Mouse (Mus musculus) spleen, adult 2 months (tissue): ENCODE results near the gene Topors. TPM values are rescaled to one million over a fixed set of nuclear protein-coding genes. Genes with fewer than 3 reads are reported as not detected.

ENCODE experiments used
- DNase-seq, 2 experiments: peaks; one replicate each; pipeline versions ENCODE4 v3.0.0 to v3.0.0-alpha.2; 2012 to 2021; ENCODE audit warnings: low spot score in 2 of 2, low read depth in 1 of 2
- H3K27ac ChIP-seq: fragments of 200-500 bp; 2 replicates; pipeline ENCODE4 v1.5.1; 2012; ENCODE audit warnings: low read length, inconsistent platforms; ENCODE audit not compliant: insufficient read depth
- H3K27me3 ChIP-seq: fragments of 200-500 bp; 2 replicates; pipeline ENCODE4 v1.6.1; 2012; ENCODE audit warnings: mild to moderate bottlenecking, moderate library complexity, low read length, inconsistent platforms; ENCODE audit not compliant: control insufficient read depth, insufficient read depth
- H3K36me3 ChIP-seq: fragments of 200-500 bp; 2 replicates; pipeline ENCODE4 v1.6.1; 2012; ENCODE audit warnings: mild to moderate bottlenecking, low read length, inconsistent platforms; ENCODE audit not compliant: control insufficient read depth, insufficient read depth
- H3K4me1 ChIP-seq: fragments of 200-500 bp; 2 replicates; pipeline ENCODE4 v1.6.1; 2011; ENCODE audit warnings: inconsistent platforms; ENCODE audit not compliant: control insufficient read depth, insufficient read depth, insufficient read length
- H3K4me3 ChIP-seq: fragments of 200-500 bp; 2 replicates; pipeline ENCODE4 v1.5.1; 2011; ENCODE audit warnings: mild to moderate bottlenecking, inconsistent platforms; ENCODE audit not compliant: insufficient read depth, insufficient read length; ENCODE audit errors: extremely low read depth
- CTCF ChIP-seq: fragments of 200-500 bp; IDR thresholded peaks from 2 replicates; pipeline ENCODE4 v1.5.1; 2011; ENCODE audit warnings: mild to moderate bottlenecking, inconsistent platforms; ENCODE audit not compliant: insufficient read depth, insufficient read length, insufficient replicate concordance; ENCODE audit errors: extremely low read depth
- POLR2A ChIP-seq: fragments of 200-500 bp; IDR thresholded peaks from 2 replicates; pipeline ENCODE4 v1.6.1; 2011; ENCODE audit warnings: low read depth, low read length, inconsistent platforms
- WGBS: fragments of 180-500 bp; shearing (Covaris S2); methylation state at CpG from one replicate; pipeline ENCODE4 v1.1.7; 2018; 5-methylcytosine and 5-hydroxymethylcytosine counted together
- polyA plus RNA-seq: library from polyadenylated mRNA; depleted of rRNA; stranded (reverse); fragments of >200 nt; gene quantifications from 2 replicates; pipeline ENCODE4 v1.2.3, GENCODE M21; 2012

Topors gene
- polyA plus RNA-seq, 1 experiment, result 2.5 TPM

DNA sequence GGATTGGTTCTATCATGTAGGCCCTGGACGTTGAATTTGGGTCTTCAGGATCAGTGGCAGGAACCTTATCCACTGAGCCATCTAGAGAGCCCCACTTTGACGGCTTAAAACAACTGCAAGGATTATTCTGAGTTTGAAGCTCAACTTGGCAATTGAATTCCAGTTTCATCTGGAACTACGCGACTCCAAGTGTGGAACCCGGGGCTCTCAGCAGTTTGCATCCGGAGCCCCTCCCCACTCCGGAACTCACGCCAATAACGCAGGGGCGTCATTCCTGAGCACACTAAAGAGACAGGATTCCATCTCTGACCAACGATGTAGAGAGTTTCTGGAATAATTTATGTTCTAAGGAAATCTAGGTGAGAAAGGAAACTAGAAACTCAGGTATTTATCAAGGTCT lies 42.5 kb downstream of the Topors start:
- 95% methylated on average over 11 of the region's 11 CpGs for WGBS
- TF ChIP-seq CTCF (no peak), POLR2A (no peak)
- DNase-seq, result no peak
- Histone ChIP-seq H3K4me3 (no peak overlapping the region), H3K27me3 (no peaks in the 10 kb centered on the region), H3K27ac (no peak overlapping the region), H3K36me3 (peaks cover 38% of the 10 kb centered on the region), H3K4me1 (no peaks in the 10 kb centered on the region)

- no peak for TF ChIP-seq POLR2A
- TF ChIP-seq CTCF, result no peak
- 92% methylated on average over 5 of the region's 5 CpGs for WGBS
- H3K4me3 ChIP-seq, result no peak overlapping the region
- DNase-seq, result no peak
- H3K4me1 ChIP-seq, result no peaks in the 10 kb centered on the region
- H3K27me3 ChIP-seq, result no peaks in the 10 kb centered on the region
- no peak overlapping the region for H3K27ac ChIP-seq
- peaks cover 45% of the 10 kb centered on the region for H3K36me3 ChIP-seq
These were observed 43.6 kb downstream of the Topors start for GRCm38 (mm10) chr4:40226095-40226494.

- Histone ChIP-seq H3K4me3 (no peak overlapping the region), H3K36me3 (peaks cover 50% of the 10 kb centered on the region), H3K27me3 (no peaks in the 10 kb centered on the region), H3K27ac (no peak overlapping the region), H3K4me1 (no peaks in the 10 kb centered on the region)
- WGBS, result 86% methylated on average over 21 of the region's 21 CpGs
- no peak for DNase-seq
- TF ChIP-seq CTCF (no peak), POLR2A (no peak)
These were observed 47.6 kb downstream of the Topors start for GRCm38 (mm10) chr4:40221876-40222585.

- Histone ChIP-seq H3K4me3 (no peak overlapping the region), H3K36me3 (peaks cover 53% of the 10 kb centered on the region), H3K4me1 (no peaks in the 10 kb centered on the region), H3K27me3 (no peaks in the 10 kb centered on the region), H3K27ac (no peak overlapping the region)
- no peak for TF ChIP-seq CTCF
- TF ChIP-seq POLR2A, result no peak
- DNase-seq, result no peak
- 88% methylated on average over 14 of the region's 14 CpGs for WGBS
These were observed 48.5 kb downstream of the Topors start for GRCm38 (mm10) chr4:40221004-40221760.

DNA sequence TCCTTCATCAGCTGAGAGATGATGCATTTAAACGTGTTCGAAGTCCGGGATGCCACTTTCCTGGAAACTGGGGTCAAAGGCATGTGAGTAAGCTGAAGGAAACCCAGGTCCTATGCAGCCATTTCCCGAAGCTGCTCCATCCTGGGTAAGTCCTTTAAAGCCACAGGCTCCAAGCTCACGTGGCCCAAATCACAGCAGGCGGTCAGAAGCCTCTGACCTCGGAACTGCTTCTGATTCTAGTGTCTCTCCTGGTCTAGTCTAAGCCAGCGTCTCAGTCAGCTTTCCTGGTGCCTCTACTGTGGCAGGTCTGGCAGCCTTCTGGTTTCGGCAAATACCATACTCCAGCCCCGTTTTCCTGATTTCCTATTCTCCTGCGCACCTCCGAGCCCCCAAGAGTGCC lies 49.2 kb downstream of the Topors start:
- Histone ChIP-seq H3K27ac (no peak overlapping the region), H3K27me3 (no peaks in the 10 kb centered on the region), H3K36me3 (peaks cover 47% of the 10 kb centered on the region), H3K4me1 (no peaks in the 10 kb centered on the region), H3K4me3 (no peak overlapping the region)
- WGBS, result 91% methylated on average over 12 of the region's 12 CpGs
- no peak for DNase-seq
- TF ChIP-seq POLR2A, result no peak
- no peak for TF ChIP-seq CTCF

DNA sequence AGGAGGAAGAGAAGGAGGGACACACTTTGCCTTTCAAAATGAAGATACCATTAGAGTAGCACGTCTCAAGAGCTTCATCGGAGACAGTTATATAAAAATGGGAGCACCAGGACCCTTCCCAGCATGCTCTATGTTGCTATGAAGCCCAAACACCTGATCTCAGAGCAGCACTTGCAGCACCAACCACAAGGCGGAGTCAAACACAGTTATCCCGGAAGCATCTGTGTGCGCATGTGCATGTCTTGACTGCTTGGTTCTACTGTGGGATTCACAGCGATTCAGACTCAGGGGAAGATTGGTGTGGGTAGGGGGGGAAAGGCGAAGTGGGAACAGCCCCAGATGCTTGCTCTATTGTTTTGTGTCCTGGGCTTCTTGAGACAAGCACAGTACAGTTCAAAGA lies 51.3 kb downstream of the Topors start:
- WGBS, result 79% methylated on average over 7 of the region's 7 CpGs
- TF ChIP-seq CTCF, result peak; percentile 41; the same call in 1 of the 2 replicates
- no peak for TF ChIP-seq POLR2A
- DNase-seq, result no peak

GRCm38 (mm10) chr4:40217910-40218309 lies 51.7 kb downstream of the Topors start:
- no peak for DNase-seq
- Histone ChIP-seq H3K27ac (no peak overlapping the region), H3K4me1 (no peaks in the 10 kb centered on the region), H3K36me3 (peaks cover 43% of the 10 kb centered on the region), H3K4me3 (no peak overlapping the region), H3K27me3 (no peaks in the 10 kb centered on the region)
- no peak for TF ChIP-seq POLR2A
- no peak for TF ChIP-seq CTCF
- WGBS, result 81% methylated on average over 3 of the region's 3 CpGs

More for the DNA sequence above, 51.3 kb downstream of the Topors start:
- Histone ChIP-seq H3K27me3 (no peaks in the 10 kb centered on the region), H3K27ac (no peak overlapping the region), H3K4me3 (no peak overlapping the region), H3K36me3 (peaks cover 44% of the 10 kb centered on the region), H3K4me1 (no peaks in the 10 kb centered on the region)
